Mouse (Mus musculus): Measurements from ENCODE around the gene Specc1. TPM values are rescaled to one million over a fixed set of nuclear protein-coding genes. Genes with fewer than 3 reads are reported as not detected.

Gene Specc1
- polyA plus RNA-seq, 1 experiment from 2014 or later: 13.4 TPM

GRCm38 (mm10) chr11:62119871-62120270 is 163.3 kb downstream of the Specc1 start:
- 0 out of 2 replicates have a peak, but pooled peaks cover 2% of the 10 kb centered on the region for H3K36me3 ChIP-seq (ENCODE audit: insufficient read depth)
- 11% methylated on average over 3 of the region's 3 CpGs for WGBS
- H3K4me3 ChIP-seq (ENCODE audit: low read depth, low read length): no peak overlapping the region
- TF ChIP-seq CTCF (IDR thresholded peaks at IDR 0.05; ENCODE audit: low read depth): no peak
- peak overlapping the region; percentile 18; the same call in 1 of the 2 replicates for H3K4me2 ChIP-seq
- H3K4me1 ChIP-seq (ENCODE audit: insufficient read depth): peaks cover 10% of the 10 kb centered on the region; the same call in 1 of the 2 replicates
- H3K27ac ChIP-seq (ENCODE audit: low read depth): peak overlapping the region; percentile 44; the same call in 1 of the 2 replicates
- peak; percentile 83 for DNase-seq
- ATAC-seq (ENCODE audit: insufficient read depth): no peak; the same call in 1 of the 2 replicates
- H3K9me3 ChIP-seq (ENCODE audit: low read depth, low read length): no peaks in the 10 kb centered on the region
- no peaks in the 10 kb centered on the region for H3K27me3 ChIP-seq (ENCODE audit: insufficient read depth, low read length)
- H3K9ac ChIP-seq: no peak overlapping the region

- H3K4me1 ChIP-seq (ENCODE audit: insufficient read depth): peaks cover 10% of the 10 kb centered on the region; the same call in 1 of the 2 replicates
- no peaks in the 10 kb centered on the region for H3K9me3 ChIP-seq (ENCODE audit: low read depth, low read length)
- WGBS: 72% methylated on average over 5 of the region's 5 CpGs
- H3K27ac ChIP-seq (ENCODE audit: low read depth): no peak overlapping the region
- TF ChIP-seq CTCF (IDR thresholded peaks at IDR 0.05; ENCODE audit: low read depth): no peak
- H3K4me3 ChIP-seq (ENCODE audit: low read depth, low read length): no peak overlapping the region
- ATAC-seq (ENCODE audit: insufficient read depth): no peak
- H3K36me3 ChIP-seq (ENCODE audit: insufficient read depth): 0 out of 2 replicates have a peak, but pooled peaks cover 2% of the 10 kb centered on the region
- H3K4me2 ChIP-seq: no peak overlapping the region
- DNase-seq: no peak
- H3K27me3 ChIP-seq (ENCODE audit: insufficient read depth, low read length): no peaks in the 10 kb centered on the region
- H3K9ac ChIP-seq: no peak overlapping the region
Measured at GRCm38 (mm10) chr11:62121365-62121764, 164.8 kb downstream of the Specc1 start.

- Histone ChIP-seq H3K27me3 (ENCODE audit: insufficient read depth, low read length) (no peaks in the 10 kb centered on the region), H3K27ac (ENCODE audit: low read depth) (no peak overlapping the region), H3K9me3 (ENCODE audit: low read depth, low read length) (no peaks in the 10 kb centered on the region), H3K36me3 (ENCODE audit: insufficient read depth) (peaks cover 10% of the 10 kb centered on the region; the same call in 1 of the 2 replicates), H3K4me2 (no peak overlapping the region), H3K4me3 (ENCODE audit: low read depth, low read length) (no peak overlapping the region), H3K4me1 (ENCODE audit: insufficient read depth) (no peaks in the 10 kb centered on the region), H3K9ac (no peak overlapping the region)
- TF ChIP-seq CTCF (IDR thresholded peaks at IDR 0.05; ENCODE audit: low read depth): peak; percentile 96
- 37% methylated on average over 3 of the region's 3 CpGs for WGBS
- peak; percentile 54 for ATAC-seq (ENCODE audit: insufficient read depth)
- peak; percentile 95 for DNase-seq
Measured at GRCm38 (mm10) chr11:62127692-62128091, 171.1 kb downstream of the Specc1 start.

GRCm38 (mm10) chr11:62128197-62128596 is 171.6 kb downstream of the Specc1 start:
- H3K27me3 ChIP-seq (ENCODE audit: insufficient read depth, low read length): no peaks in the 10 kb centered on the region
- no peak overlapping the region for H3K4me2 ChIP-seq
- no peaks in the 10 kb centered on the region for H3K9me3 ChIP-seq (ENCODE audit: low read depth, low read length)
- TF ChIP-seq CTCF (IDR thresholded peaks at IDR 0.05; ENCODE audit: low read depth): no peak
- no peak for ATAC-seq (ENCODE audit: insufficient read depth)
- no peaks in the 10 kb centered on the region for H3K4me1 ChIP-seq (ENCODE audit: insufficient read depth)
- WGBS: 78% methylated on average over 8 of the region's 8 CpGs
- H3K4me3 ChIP-seq (ENCODE audit: low read depth, low read length): no peak overlapping the region
- peaks cover 12% of the 10 kb centered on the region; the same call in 1 of the 2 replicates for H3K36me3 ChIP-seq (ENCODE audit: insufficient read depth)
- H3K27ac ChIP-seq (ENCODE audit: low read depth): no peak overlapping the region
- DNase-seq: no peak
- H3K9ac ChIP-seq: no peak overlapping the region

- Histone ChIP-seq H3K27ac (ENCODE audit: low read depth) (no peak overlapping the region), H3K36me3 (ENCODE audit: insufficient read depth) (peaks cover 12% of the 10 kb centered on the region; the same call in 1 of the 2 replicates), H3K4me3 (ENCODE audit: low read depth, low read length) (no peak overlapping the region), H3K4me1 (ENCODE audit: insufficient read depth) (no peaks in the 10 kb centered on the region), H3K9ac (no peak overlapping the region), H3K9me3 (ENCODE audit: low read depth, low read length) (no peaks in the 10 kb centered on the region), H3K27me3 (ENCODE audit: insufficient read depth, low read length) (no peaks in the 10 kb centered on the region), H3K4me2 (no peak overlapping the region)
- ATAC-seq (ENCODE audit: insufficient read depth): no peak
- 38% methylated on average over 3 of the region's 3 CpGs for WGBS
- TF ChIP-seq CTCF (IDR thresholded peaks at IDR 0.05; ENCODE audit: low read depth): no peak
- peak; percentile 28 for DNase-seq
Measured at GRCm38 (mm10) chr11:62130191-62130590, 173.6 kb downstream of the Specc1 start.

GRCm38 (mm10) chr11:62130685-62131295 is 174.2 kb downstream of the Specc1 start:
- Histone ChIP-seq H3K36me3 (ENCODE audit: insufficient read depth) (peaks cover 12% of the 10 kb centered on the region; the same call in 1 of the 2 replicates), H3K9me3 (ENCODE audit: low read depth, low read length) (no peaks in the 10 kb centered on the region), H3K4me1 (ENCODE audit: insufficient read depth) (no peaks in the 10 kb centered on the region), H3K4me3 (ENCODE audit: low read depth, low read length) (no peak overlapping the region), H3K27ac (ENCODE audit: low read depth) (no peak overlapping the region), H3K9ac (no peak overlapping the region), H3K27me3 (ENCODE audit: insufficient read depth, low read length) (no peaks in the 10 kb centered on the region), H3K4me2 (no peak overlapping the region)
- no peak for TF ChIP-seq CTCF (IDR thresholded peaks at IDR 0.05; ENCODE audit: low read depth)
- no peak for ATAC-seq (ENCODE audit: insufficient read depth)
- 34% methylated on average over 2 of the region's 2 CpGs for WGBS
- no peak for DNase-seq

- Histone ChIP-seq H3K4me1 (ENCODE audit: insufficient read depth) (no peaks in the 10 kb centered on the region), H3K9ac (no peak overlapping the region), H3K9me3 (ENCODE audit: low read depth, low read length) (no peaks in the 10 kb centered on the region), H3K27me3 (ENCODE audit: insufficient read depth, low read length) (no peaks in the 10 kb centered on the region), H3K36me3 (ENCODE audit: insufficient read depth) (peaks cover 12% of the 10 kb centered on the region; the same call in 1 of the 2 replicates), H3K4me3 (ENCODE audit: low read depth, low read length) (no peak overlapping the region), H3K4me2 (no peak overlapping the region), H3K27ac (ENCODE audit: low read depth) (no peak overlapping the region)
- TF ChIP-seq CTCF (IDR thresholded peaks at IDR 0.05; ENCODE audit: low read depth): no peak
- no peak for ATAC-seq (ENCODE audit: insufficient read depth)
- no peak for DNase-seq
- 77% methylated on average over 4 of the region's 4 CpGs for WGBS
Measured at GRCm38 (mm10) chr11:62131601-62132000, 175.0 kb downstream of the Specc1 start.

Data from lung, embryonic 14.5 days (tissue).